9 mouse cellular contexts compared by ENCODE assay signal in the genomic region with DNA sequence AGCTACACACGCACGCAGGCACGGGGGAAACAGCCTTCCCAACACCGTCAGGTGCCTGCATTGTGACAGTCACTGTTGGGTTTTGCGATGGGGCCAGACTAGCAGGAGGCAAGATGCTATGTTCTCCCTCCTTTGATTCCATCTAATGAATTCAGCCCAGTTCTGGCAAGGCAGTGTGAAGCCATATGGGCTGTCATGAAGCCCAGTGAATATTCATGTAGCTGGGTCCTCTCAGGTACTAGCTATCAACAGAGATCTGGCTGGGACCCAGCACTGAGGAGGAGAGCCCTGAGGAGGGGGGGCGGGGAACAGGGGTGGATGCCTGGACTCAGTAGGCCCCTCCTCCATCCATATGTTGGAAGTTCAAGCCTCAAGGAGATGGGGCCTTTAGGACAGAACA.
DNase-seq lines count a peak whose midpoint lies in the region; ATAC-seq and TF ChIP-seq lines count a peak whose summit lies in the region.
"Had no signal": no experiment of that assay in that cellular context is flagged by ENCODE, and none has a peak within 500 bp of the region (broad histone marks: within the 10 kb centered on the region; RNA-seq: fewer than 3 reads in every experiment).

No protein-coding gene starts in this region.

- H3K4me2 ChIP-seq in stomach, postnatal 0 days (replicated peaks; ENCODE audit: low read depth), result no peak overlapping the region
- H3K4me2 ChIP-seq: liver, embryonic 15.5 days had no signal

- no peaks in the 10 kb centered on the region for H3K36me3 ChIP-seq in stomach, postnatal 0 days (ENCODE audit: control insufficient read depth, insufficient read depth, low read length)
- H3K36me3 ChIP-seq: liver, embryonic 15.5 days had no signal

- no peak for TF ChIP-seq CTCF in cerebellum, adult 2 months (IDR thresholded peaks at IDR 0.05; ENCODE audit: borderline replicate concordance, insufficient read depth, low read depth, low read length)
- TF ChIP-seq CTCF in stomach, postnatal 0 days (IDR thresholded peaks at IDR 0.05; ENCODE audit: low read depth), result no peak

- ATAC-seq in cerebellum, adult (ENCODE audit: insufficient number of reproducible peaks, low FRiP score, low TSS enrichment), result peak; percentile 99
- no peak for ATAC-seq in stomach, postnatal 0 days (ENCODE audit: low FRiP score, low TSS enrichment)

- H3K27me3 ChIP-seq in cerebellum, adult 2 months (ENCODE audit: control insufficient read depth, insufficient read depth, low read length), result no peaks in the 10 kb centered on the region
- H3K27me3 ChIP-seq in stomach, postnatal 0 days (ENCODE audit: control insufficient read depth, insufficient read depth, low read length), result no peaks in the 10 kb centered on the region
- H3K27me3 ChIP-seq: liver, embryonic 15.5 days had no signal

- TF ChIP-seq POLR2A in cerebellum, adult 2 months (IDR thresholded peaks at IDR 0.05; ENCODE audit: borderline replicate concordance, insufficient read depth, low read length), result peak; percentile 21; the same call in 1 of the 2 replicates

- 14% methylated on average over 6 of the region's 6 CpGs for WGBS in cerebellum, adult 2 months
- 69% methylated on average over 6 of the region's 6 CpGs for WGBS in stomach, postnatal 0 days

- peak; percentile 90 to 98 for DNase-seq in cerebellum, adult 2 months
- DNase-seq in frontal cortex, postnatal 36 days (ENCODE audit: low spot score in 2 of 2), result peak; percentile 46 to 77
- DNase-seq in left cerebral cortex, postnatal 36 days (ENCODE audit: low spot score in 2 of 2), result peak; percentile 63 to 77
- DNase-seq in urinary bladder, postnatal 25 days (ENCODE audit: low spot score), result no peak
- DNase-seq in lung, postnatal 36 days, result no peak
- no peak for DNase-seq in stomach, postnatal 0 days (ENCODE audit: low spot score)
- DNase-seq: kidney, postnatal 14 days had no signal

- no peaks in the 10 kb centered on the region for H3K9me3 ChIP-seq in stomach, postnatal 0 days (ENCODE audit: control insufficient read depth, low read length)

- H3K4me1 ChIP-seq in cerebellum, adult 2 months (ENCODE audit: control insufficient read depth, insufficient read depth, low read length), result peaks cover 8% of the 10 kb centered on the region
- no peaks in the 10 kb centered on the region for H3K4me1 ChIP-seq in stomach, postnatal 0 days (replicated peaks; ENCODE audit: control insufficient read depth, insufficient read depth)
- H3K4me1 ChIP-seq: liver, embryonic 15.5 days had no signal

- intact Hi-C loops in left cerebral cortex, postnatal 36 days (cut with DNase I), result no loop called here

- H3K27ac ChIP-seq in cerebellum, adult 2 months (ENCODE audit: insufficient read depth, low read length), result no peak overlapping the region
- H3K27ac ChIP-seq in stomach, postnatal 0 days (replicated peaks), result no peak overlapping the region
- H3K27ac ChIP-seq: liver, embryonic 15.5 days had no signal

- no peak for TF ChIP-seq EP300 in stomach, postnatal 0 days (optimal IDR thresholded peaks at IDR 0.05)

- peak overlapping the region; percentile 31 for H3K4me3 ChIP-seq in cerebellum, adult 2 months (replicated peaks; ENCODE audit: insufficient read depth, low read depth, low read length)
- H3K4me3 ChIP-seq in stomach, postnatal 0 days (ENCODE audit: low read depth, low read length), result no peak overlapping the region
- H3K4me3 ChIP-seq: liver, embryonic 15.5 days had no signal

- no peak overlapping the region for H3K9ac ChIP-seq in stomach, postnatal 0 days (ENCODE audit: low read length)
- H3K9ac ChIP-seq: liver, embryonic 15.5 days had no signal

Comparison
In these comparisons a context has a peak if more than half of its experiments do, and no peak if none do; other contexts are left out.
1. DNase-seq: peak in cerebellum, adult 2 months (2 of 2), frontal cortex, postnatal 36 days (2 of 2) and left cerebral cortex, postnatal 36 days (2 of 2); none in urinary bladder, postnatal 25 days (single experiment), lung, postnatal 36 days (single experiment) and stomach, postnatal 0 days (single experiment).